Mouse (Mus musculus): ENCODE results near the gene Trio.

- TF ChIP-seq CTCF (IDR thresholded peaks at IDR 0.05; ENCODE audit: low read depth): no peak
- TF ChIP-seq EP300 (IDR thresholded peaks at IDR 0.05; ENCODE audit: low read depth): no peak
Measured at GRCm38 (mm10) chr15:27862949-27863348, 162.7 kb downstream of the Trio start.

All from liver, postnatal 0 days (tissue).